8 mouse cellular contexts compared by ENCODE assay signal in the genomic region with DNA sequence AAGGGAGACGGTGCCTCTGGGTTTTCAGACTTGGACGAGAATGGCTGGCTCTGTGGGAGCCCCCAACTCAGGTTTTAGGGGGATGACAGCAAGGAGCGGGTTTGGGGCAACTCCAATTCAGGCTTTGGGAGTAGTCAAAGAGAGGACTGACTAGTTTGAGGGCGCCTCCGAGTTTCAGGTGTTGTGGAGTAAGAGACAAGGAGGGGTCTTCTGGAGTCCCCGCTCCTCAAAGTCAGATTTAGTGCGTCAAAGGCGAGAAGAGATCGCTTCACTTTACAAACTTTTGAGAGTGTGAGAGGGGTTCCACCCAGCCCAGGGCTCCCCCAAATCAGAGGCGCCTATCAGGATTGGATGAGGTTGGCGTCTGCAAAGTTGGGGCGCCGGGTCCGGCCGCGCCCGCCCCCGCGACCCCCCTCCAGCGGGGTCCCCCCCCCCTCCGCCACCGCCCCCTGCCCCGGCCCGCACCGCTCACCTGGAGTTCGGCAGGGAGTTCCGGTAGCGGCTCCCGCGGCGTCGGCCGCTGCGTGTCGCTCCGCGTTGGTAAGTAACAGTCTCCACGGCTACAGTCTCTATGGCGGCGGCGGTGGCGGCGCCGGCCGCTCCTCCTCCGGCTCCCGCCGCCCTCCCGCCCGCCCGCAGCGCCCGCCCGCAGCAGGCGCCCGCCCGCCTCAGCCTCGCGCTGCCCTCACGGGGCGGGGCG. TPM values are rescaled to one million over a fixed set of nuclear protein-coding genes. Genes with fewer than 3 reads are reported as not detected.
A peak's percentile ranks its signal among the peaks of the same experiment; 100 is the strongest.
DNase-seq lines count a peak whose midpoint lies in the region; ATAC-seq and TF ChIP-seq lines count a peak whose summit lies in the region.

A gene (minus strand): TSS at position 603 of the 700 bp plus-strand sequence.

- H3K9ac ChIP-seq in limb, embryonic 11.5 days (ENCODE audit: low read length) = peak within 1 kb of the TSS; percentile 57

- peak within 1 kb of the TSS; percentile 73 for H3K4me3 ChIP-seq in heart, embryonic 10.5 days
- peak within 1 kb of the TSS; percentile 73 for H3K4me3 ChIP-seq in G1E (ENCODE audit: low read depth, low read length)
- H3K4me3 ChIP-seq in limb, embryonic 11.5 days (ENCODE audit: low read depth, low read length) = peak within 1 kb of the TSS; percentile 60

- ATAC-seq in G1E (ENCODE audit: extremely low read depth, insufficient number of reproducible peaks, low FRiP score, poor library complexity, severe bottlenecking) = no peak
- ATAC-seq in erythroblast, adult 5-6 weeks (replicated peaks; ENCODE audit: low FRiP score, poor library complexity, severe bottlenecking) = no peak
- no peak for ATAC-seq in limb, embryonic 11.5 days (ENCODE audit: insufficient number of reproducible peaks, low FRiP score, low TSS enrichment, low read depth)
- no peak for ATAC-seq in neutrophil, adult 5-6 weeks (ENCODE audit: extremely low read depth, insufficient number of reproducible peaks, low FRiP score, poor library complexity, severe bottlenecking)

- H3K36me3 ChIP-seq in heart, embryonic 10.5 days = no peaks in the 10 kb centered on the region
- H3K36me3 ChIP-seq in G1E (replicated peaks) = peaks cover 2% of the 10 kb centered on the region
- no peaks in the 10 kb centered on the region for H3K36me3 ChIP-seq in limb, embryonic 11.5 days (ENCODE audit: control insufficient read depth, insufficient read depth, low read length)

- peaks cover 45% of the 10 kb centered on the region for H3K27me3 ChIP-seq in heart, embryonic 10.5 days (ENCODE audit: insufficient read depth, poor library complexity, severe bottlenecking)
- H3K27me3 ChIP-seq in G1E (ENCODE audit: insufficient read depth, low read length) = no peaks in the 10 kb centered on the region
- H3K27me3 ChIP-seq in limb, embryonic 11.5 days (ENCODE audit: control insufficient read depth, insufficient read depth, low read length) = peaks cover 15% of the 10 kb centered on the region

- no peaks in the 10 kb centered on the region for H3K9me3 ChIP-seq in heart, embryonic 10.5 days
- H3K9me3 ChIP-seq in G1E (replicated peaks) = no peaks in the 10 kb centered on the region
- H3K9me3 ChIP-seq in limb, embryonic 11.5 days (ENCODE audit: control insufficient read depth, low read length) = no peaks in the 10 kb centered on the region

- WGBS in heart, embryonic 10.5 days = under 1% methylated on average over 60 of the region's 62 CpGs
- under 1% methylated on average over 24 of the region's 62 CpGs for WGBS in limb, embryonic 11.5 days

- TF ChIP-seq CTCF in G1E (IDR thresholded peaks at IDR 0.05; ENCODE audit: low read depth, low read length) = no peak

- peaks cover 18% of the 10 kb centered on the region for H3K4me1 ChIP-seq in heart, embryonic 10.5 days
- H3K4me1 ChIP-seq in G1E (ENCODE audit: insufficient read depth, low read depth, low read length) = peaks cover 60% of the 10 kb centered on the region
- no peaks in the 10 kb centered on the region for H3K4me1 ChIP-seq in limb, embryonic 11.5 days (ENCODE audit: control insufficient read depth, insufficient read depth, low read length)

- peak within 1 kb of the TSS; percentile 87 for H3K27ac ChIP-seq in heart, embryonic 10.5 days
- H3K27ac ChIP-seq in limb, embryonic 11.5 days (replicated peaks; ENCODE audit: low read depth, low read length) = no peak within 1 kb of the TSS

- no peak for DNase-seq in heart, embryonic 10.5 days (ENCODE audit: low spot score)
- DNase-seq in heart, adult 18-20 months = no peak
- peak; percentile 37 for DNase-seq in G1E (ENCODE audit: low spot score)
- peak; percentile 56 for DNase-seq in limb, embryonic 11.5 days (ENCODE audit: low spot score)
- no peak for DNase-seq in adrenal gland, postnatal 25 days
- no peak for DNase-seq in kidney, adult 18-20 months

- H3K4me2 ChIP-seq in limb, embryonic 11.5 days (ENCODE audit: low read depth, severe bottlenecking) = peak within 1 kb of the TSS; percentile 70

RNA-seq across cellular contexts. Expression of the gene that starts here (rescaled TPM):
- 4.0 and 4.8 TPM in 2 replicates for polyA plus RNA-seq in heart, embryonic 10.5 days (2016; fragmentation: Nextera tagmentation; extraction: Ambion mirVana)
- 1 to 10 TPM; 2.5 to 3.1 TPM for total RNA-seq in heart, adult 18-20 months (2021)
- total RNA-seq in G1E (2014; fragmentation: Nextera tagmentation) (21.4 and 27.9 TPM in 2 replicates), G1E (2017) (3.9 and 4.1 TPM in 2 replicates)
- 36.4 and 38.2 TPM in 2 replicates for polyA plus RNA-seq in G1E (2012)
- total RNA-seq in erythroblast, adult 5-6 weeks (2015; ENCODE audit: low replicate concordance) = 21.5 and 25.7 TPM in 2 replicates
- 26.1 and 39.6 TPM in 2 replicates for total RNA-seq in erythroblast, adult 5-6 weeks (2017; ENCODE audit: low replicate concordance)
- polyA plus RNA-seq in limb, embryonic 11.5 days (2014; fragmentation: Nextera tagmentation; extraction: Ambion mirVana) = 2.7 and 2.9 TPM in 2 replicates
- total RNA-seq in neutrophil, adult 5-6 weeks (2017) = 8.6 and 11.1 TPM in 2 replicates
- total RNA-seq in adrenal gland, postnatal 25 days (2021) = 6.9 and 11.1 TPM in 2 replicates

Comparison
In these comparisons a context has a peak if more than half of its experiments do, and no peak if none do; other contexts are left out.
1. DNase-seq: peak in G1E (single experiment) and limb, embryonic 11.5 days (single experiment); none in heart, embryonic 10.5 days (single experiment), heart, adult 18-20 months (0 of 2), adrenal gland, postnatal 25 days (single experiment) and kidney, adult 18-20 months (single experiment).
2. Peak in every context shown above with its lines, with median percentiles within 50 percentile points of each other: H3K4me3 ChIP-seq.